Mouse (Mus musculus) heart, postnatal 0 days (tissue): Measurements from ENCODE around the gene Bsg. TPM values are rescaled to one million over a fixed set of nuclear protein-coding genes. Genes with fewer than 3 reads are reported as not detected.

Source experiments
- ATAC-seq: fragments of 200-750 bp; cut with Nextera tagmentation; 2 replicates; pipeline ENCODE4 v1.8.0; 2017; ENCODE audit warnings: low read depth, moderate number of reproducible peaks, moderate library complexity; ENCODE audit not compliant: insufficient read depth
- DNase-seq: peaks from one replicate; pipeline ENCODE4 v3.0.0-alpha.2; 2016; ENCODE audit warnings: low spot score
- H3K27ac ChIP-seq: fragments of 300-500 bp; sonication (generic); 2 replicates; pipeline ENCODE4 v1.5.1; 2014; ENCODE audit warnings: low read depth, mild to moderate bottlenecking
- H3K27me3 ChIP-seq: fragments of 300-500 bp; sonication (generic); 2 replicates; pipeline ENCODE4 v1.6.1; 2014; ENCODE audit warnings: low read length, mixed read lengths; ENCODE audit not compliant: control insufficient read depth, insufficient read depth
- H3K36me3 ChIP-seq: fragments of 300-500 bp; sonication (generic); replicated peaks from 2 replicates; pipeline ENCODE4 v1.6.1; 2014; ENCODE audit warnings: low read length, mixed read lengths; ENCODE audit not compliant: control insufficient read depth, insufficient read depth
- H3K4me1 ChIP-seq: fragments of 300-500 bp; sonication (generic); 2 replicates; pipeline ENCODE4 v1.6.1; 2014; ENCODE audit warnings: antibody characterized with exemption; ENCODE audit not compliant: control insufficient read depth, insufficient read depth
- H3K4me2 ChIP-seq: fragments of 300-500 bp; sonication (generic); 2 replicates; pipeline ENCODE4 v1.6.1; 2014; ENCODE audit warnings: low read depth, mild to moderate bottlenecking, low read length, moderate library complexity
- H3K4me3 ChIP-seq: fragments of 300-500 bp; sonication (generic); 2 replicates; pipeline ENCODE4 v1.5.1; 2014; ENCODE audit warnings: low read depth, low read length
- H3K9ac ChIP-seq: fragments of 300-500 bp; sonication (generic); replicated peaks from 2 replicates; pipeline ENCODE4 v1.6.1; 2014; ENCODE audit warnings: low read depth, low read length, mixed read lengths
- H3K9me3 ChIP-seq: fragments of 300-500 bp; sonication (generic); replicated peaks from 2 replicates; pipeline ENCODE4 v1.6.1; 2016; ENCODE audit warnings: low read length; ENCODE audit not compliant: control insufficient read depth
- CTCF ChIP-seq: IDR thresholded peaks from 2 replicates; pipeline ENCODE4 v1.5.1; 2016; ENCODE audit warnings: antibody characterized with exemption, control low read depth, low read depth
- EP300 ChIP-seq: IDR thresholded peaks from 2 replicates; pipeline ENCODE4 v1.6.1; 2016; ENCODE audit warnings: antibody characterized with exemption, low read depth
- WGBS: fragments of 180-500 bp; shearing (Covaris S2); extraction: QIAGEN DNeasy Blood & Tissue Kit; methylation state at CpG from one replicate; pipeline ENCODE4 v1.1.7; 2014; 5-methylcytosine and 5-hydroxymethylcytosine counted together
- polyA plus RNA-seq: library from polyadenylated mRNA; unstranded; fragments of >200 nt; fragmentation: Nextera tagmentation; extraction: Ambion mirVana; gene quantifications from 2 replicates; pipeline ENCODE4 v1.2.1, GENCODE M21; 2015
- total RNA-seq: library from RNA; depleted of rRNA; stranded (reverse); fragments of >200 nt; gene quantifications from 2 replicates; pipeline ENCODE4 v1.2.3, GENCODE M21; 2014; ENCODE audit warnings: low replicate concordance

The Bsg gene
- total and polyA plus RNA-seq, 2 experiments from 2014 or later: 1,260 to 1,606 TPM

- TF ChIP-seq CTCF (no peak), EP300 (no peak)
- Histone ChIP-seq H3K27me3 (no peaks in the 10 kb centered on the region), H3K27ac (no peak overlapping the region), H3K9ac (no peak overlapping the region), H3K36me3 (peaks cover 62% of the 10 kb centered on the region), H3K9me3 (peaks cover 7% of the 10 kb centered on the region; the same call in 1 of the 2 replicates), H3K4me1 (peaks cover 3% of the 10 kb centered on the region; the same call in 1 of the 2 replicates), H3K4me3 (no peak overlapping the region), H3K4me2 (no peak overlapping the region)
- 91% methylated on average over 11 of the region's 11 CpGs for WGBS
- DNase-seq (no peak), ATAC-seq (no peak)
These were observed 38.9 kb downstream of the Bsg start for GRCm38 (mm10) chr10:79743161-79743560.

GRCm38 (mm10) chr10:79743650-79744365 is 39.5 kb downstream of the Bsg start:
- ATAC-seq (no peak), DNase-seq (no peak)
- H3K9me3 ChIP-seq: peaks cover 7% of the 10 kb centered on the region; the same call in 1 of the 2 replicates
- H3K36me3 ChIP-seq: peaks cover 56% of the 10 kb centered on the region
- H3K4me2 ChIP-seq: no peak overlapping the region
- H3K4me1 ChIP-seq: peaks cover 3% of the 10 kb centered on the region; the same call in 1 of the 2 replicates
- H3K9ac ChIP-seq: no peak overlapping the region
- TF ChIP-seq EP300 (no peak), CTCF (no peak)
- no peak overlapping the region for H3K4me3 ChIP-seq
- WGBS: 92% methylated on average over 15 of the region's 15 CpGs
- H3K27ac ChIP-seq: no peak overlapping the region
- H3K27me3 ChIP-seq: no peaks in the 10 kb centered on the region

- H3K27me3 ChIP-seq: no peaks in the 10 kb centered on the region
- 88% methylated on average over 3 of the region's 3 CpGs for WGBS
- H3K4me2 ChIP-seq: peak overlapping the region; percentile 77; the same call in 1 of the 2 replicates
- TF ChIP-seq EP300 (no peak), CTCF (no peak)
- H3K9ac ChIP-seq: peak overlapping the region; percentile 75; the same call in 1 of the 2 replicates
- peaks cover 3% of the 10 kb centered on the region; the same call in 1 of the 2 replicates for H3K4me1 ChIP-seq
- H3K4me3 ChIP-seq: no peak overlapping the region
- no peak for DNase-seq
- no peak for ATAC-seq
- peaks cover 40% of the 10 kb centered on the region for H3K36me3 ChIP-seq
- no peaks in the 10 kb centered on the region for H3K9me3 ChIP-seq
- H3K27ac ChIP-seq: no peak overlapping the region
These were observed 41.1 kb downstream of the Bsg start for GRCm38 (mm10) chr10:79745411-79745810.

- H3K4me2 ChIP-seq: peak within 1 kb of the TSS; percentile 77
- H3K36me3 ChIP-seq: peaks cover 33% of the 10 kb centered on the region
- H3K9ac ChIP-seq: peak within 1 kb of the TSS; percentile 75
- no peak within 1 kb of the TSS for H3K27ac ChIP-seq
- 4% methylated on average over 38 of the region's 38 CpGs for WGBS
- DNase-seq (peak; percentile 97), ATAC-seq (peak; percentile 98)
- peak within 1 kb of the TSS; percentile 64 for H3K4me3 ChIP-seq
- no peaks in the 10 kb centered on the region for H3K9me3 ChIP-seq
- H3K4me1 ChIP-seq: peaks cover 3% of the 10 kb centered on the region; the same call in 1 of the 2 replicates
- TF ChIP-seq EP300 (no peak), CTCF (peak; percentile 35)
- H3K27me3 ChIP-seq: no peaks in the 10 kb centered on the region
These were observed 41.8 kb downstream of the Bsg start, which contains the start of gene Polrmt for GRCm38 (mm10) chr10:79745898-79746773. Gene Polrmt (minus strand): TSS chr10:79746581.

- Histone ChIP-seq H3K27me3 (no peaks in the 10 kb centered on the region), H3K9ac (no peak overlapping the region), H3K27ac (no peak overlapping the region), H3K4me1 (peaks cover 3% of the 10 kb centered on the region; the same call in 1 of the 2 replicates), H3K36me3 (peaks cover 26% of the 10 kb centered on the region), H3K9me3 (no peaks in the 10 kb centered on the region), H3K4me3 (no peak overlapping the region), H3K4me2 (peak overlapping the region; percentile 52)
- DNase-seq (no peak), ATAC-seq (no peak)
- WGBS: 17% methylated on average over 6 of the region's 6 CpGs
- TF ChIP-seq EP300 (no peak), CTCF (no peak)
These were observed 42.5 kb downstream of the Bsg start for GRCm38 (mm10) chr10:79746774-79747151.
